Mouse (Mus musculus) C2C12 (cell line): ENCODE data around the gene Tfe3. TPM values are rescaled to one million over a fixed set of nuclear protein-coding genes. Genes with fewer than 3 reads are reported as not detected.
A peak's percentile ranks its signal among the peaks of the same experiment; 100 is the strongest.

Source experiments
- H3K27me3 ChIP-seq: one replicate; pipeline ENCODE4 v1.6.1; 2011; ENCODE audit not compliant: control insufficient read depth, insufficient read depth, insufficient read length
- H3K36me3 ChIP-seq: one replicate; pipeline ENCODE4 v1.6.1; 2011; ENCODE audit not compliant: control insufficient read depth, insufficient read depth
- H3K4me3 ChIP-seq: one replicate; pipeline ENCODE4 v1.5.1; 2011; ENCODE audit warnings: mild to moderate bottlenecking, control low read depth; ENCODE audit not compliant: poor library complexity, insufficient read depth, severe bottlenecking
- H3K79me2 ChIP-seq: one replicate; pipeline ENCODE4 v1.6.1; 2011; ENCODE audit not compliant: control insufficient read depth, insufficient read depth
- H3K79me3 ChIP-seq: one replicate; pipeline ENCODE4 v1.6.1; 2011; ENCODE audit warnings: low read depth, control low read depth
- H3ac ChIP-seq: one replicate; pipeline ENCODE3; 2011; ENCODE audit warnings: low read depth; ENCODE audit not compliant: control insufficient read depth, insufficient read length
- MAX ChIP-seq: IDR thresholded peaks from one replicate; pipeline ENCODE4 v1.6.1; 2011; ENCODE audit warnings: mild to moderate bottlenecking, control low read depth
- MYOG ChIP-seq: IDR thresholded peaks from one replicate; pipeline ENCODE4 v1.6.1; 2011; ENCODE audit not compliant: control insufficient read depth, insufficient read length; ENCODE audit errors: extremely low read depth
- USF1 ChIP-seq: IDR thresholded peaks from one replicate; pipeline ENCODE4 v1.6.1; 2011; ENCODE audit warnings: low read depth, mild to moderate bottlenecking, control low read depth, moderate library complexity
- microRNA-seq: library from miRNA; unstranded; fragments of <30 nt; microRNA quantifications from one replicate; pipeline ENCODE4, GENCODE M21; 2019; ENCODE audit warnings: borderline microRNAs expressed
- polyA plus RNA-seq: library from polyadenylated mRNA; unstranded; fragments of >200 nt; fragmentation: generic; extraction: Trizol; gene quantifications from one replicate; pipeline ENCODE4 v1.2.1, GENCODE M21; 2012; ENCODE audit warnings: missing spikeins

Tfe3 gene
- polyA plus RNA-seq, 1 experiment: 46.7 TPM

- no peak within 1 kb of the TSS for H3K4me3 ChIP-seq
- TF ChIP-seq MAX: no peak
- no peak for TF ChIP-seq MYOG
- TF ChIP-seq USF1: no peak
- no peaks in the 10 kb centered on the region for H3K79me3 ChIP-seq
- H3ac ChIP-seq: no peak within 1 kb of the TSS
- H3K27me3 ChIP-seq: peaks cover 3% of the 10 kb centered on the region
- no peaks in the 10 kb centered on the region for H3K79me2 ChIP-seq
- peaks cover 8% of the 10 kb centered on the region for H3K36me3 ChIP-seq
Observed at GRCm38 (mm10) chrX:7821865-7822779, 59.8 kb downstream of the Tfe3 start, which contains the start of gene Kcnd1. Gene Kcnd1, plus strand, starts transcription at chrX:7822289.

Small RNAs within 50 kb of the gene (microRNA-seq; reads per million reads assigned to microRNA genes)
- gene Mir1198: 6.5 reads per million, percentile 55 among the genes with 10 or more reads in this experiment

Other genes with a start within 250 kb of the Tfe3 start
- gene Foxp3, start 188.9 kb upstream of the Tfe3 start, polyA plus RNA-seq: 0.11 TPM
- 3.3 TPM for gene Ppp1r3f, start 188.3 kb upstream of the Tfe3 start, polyA plus RNA-seq
- 38.0 TPM for gene Ccdc22, start 157.0 kb upstream of the Tfe3 start, polyA plus RNA-seq
- not detected for gene Cacna1f, start 155.5 kb upstream of the Tfe3 start, polyA plus RNA-seq
- gene Syp, start 124.1 kb upstream of the Tfe3 start, polyA plus RNA-seq: 0.75 TPM
- 3.0 TPM for gene Prickle3, start 105.3 kb upstream of the Tfe3 start, polyA plus RNA-seq
- 549 TPM for gene Plp2, start 91.2 kb upstream of the Tfe3 start, polyA plus RNA-seq
- gene Magix, start 81.3 kb upstream of the Tfe3 start, polyA plus RNA-seq: 0.08 TPM
- 15.7 TPM for gene Gpkow, start 65.4 kb upstream of the Tfe3 start, polyA plus RNA-seq
- gene Wdr45, start 48.2 kb upstream of the Tfe3 start, polyA plus RNA-seq: 18.4 TPM
- gene Gm45208, start 40.3 kb upstream of the Tfe3 start, polyA plus RNA-seq: 0.22 TPM
- gene Praf2, start 34.1 kb upstream of the Tfe3 start, polyA plus RNA-seq: 93.9 TPM
- gene Ccdc120, start 11.7 kb upstream of the Tfe3 start, polyA plus RNA-seq: 9.4 TPM
- 17.9 TPM for gene Gripap1, start 27.2 kb downstream of the Tfe3 start, polyA plus RNA-seq
- 0.11 TPM for gene Kcnd1, start 59.7 kb downstream of the Tfe3 start, polyA plus RNA-seq
- gene Otud5, start 78.8 kb downstream of the Tfe3 start, polyA plus RNA-seq: 32.0 TPM
- 2.4 TPM for gene Pim2, start 115.7 kb downstream of the Tfe3 start, polyA plus RNA-seq
- 20.6 TPM for gene Slc35a2, start 121.5 kb downstream of the Tfe3 start, polyA plus RNA-seq
- gene Pqbp1, start 136.7 kb downstream of the Tfe3 start, polyA plus RNA-seq: 79.2 TPM
- 43.1 TPM for gene Timm17b, start 136.8 kb downstream of the Tfe3 start, polyA plus RNA-seq
- not detected for gene Gm10491, start 145.3 kb downstream of the Tfe3 start, polyA plus RNA-seq
- gene Gm10490, start 147.0 kb downstream of the Tfe3 start, polyA plus RNA-seq: 0.27 TPM
- gene Pcsk1n, start 157.3 kb downstream of the Tfe3 start, polyA plus RNA-seq: not detected
- not detected for gene Eras, start 166.0 kb downstream of the Tfe3 start, polyA plus RNA-seq
- gene Hdac6, start 185.3 kb downstream of the Tfe3 start, polyA plus RNA-seq: 19.0 TPM
- 0.02 TPM for gene Gata1, start 215.5 kb downstream of the Tfe3 start, polyA plus RNA-seq